Mouse (Mus musculus): Measurements from ENCODE around the gene U2af2. TPM values are rescaled to one million over a fixed set of nuclear protein-coding genes. Genes with fewer than 3 reads are reported as not detected.

Gene U2af2
- polyA plus RNA-seq, 1 experiment from 2014 or later = 105 TPM

- WGBS = 42% methylated on average over 11 of the region's 11 CpGs
- Histone ChIP-seq H3K4me2 (ENCODE audit: low read depth, low read length) (peak overlapping the region; percentile 86), H3K4me1 (ENCODE audit: control insufficient read depth, insufficient read depth, low read length) (peaks cover 27% of the 10 kb centered on the region), H3K9ac (ENCODE audit: low read depth, low read length) (peak overlapping the region; percentile 84; the same call in 1 of the 2 replicates), H3K27ac (replicated peaks; ENCODE audit: low read depth, low read length) (no peak overlapping the region), H3K9me3 (ENCODE audit: control insufficient read depth, low read length) (no peaks in the 10 kb centered on the region), H3K27me3 (replicated peaks; ENCODE audit: control insufficient read depth, insufficient read depth, low read length) (peaks cover 32% of the 10 kb centered on the region), H3K36me3 (ENCODE audit: control insufficient read depth, insufficient read depth, low read length) (no peaks in the 10 kb centered on the region), H3K4me3 (ENCODE audit: low read depth, low read length) (peak overlapping the region; percentile 66)
- ATAC-seq (ENCODE audit: low read depth) = no peak
- DNase-seq (ENCODE audit: low spot score) = no peak
Measured at GRCm38 (mm10) chr7:5057804-5058203, 4.1 kb upstream of the U2af2 start.

GRCm38 (mm10) chr7:5058631-5059030 lies 3.3 kb upstream of the U2af2 start:
- no peak overlapping the region for H3K4me3 ChIP-seq (ENCODE audit: low read depth, low read length)
- WGBS = 89% methylated on average over 1 of the region's 1 CpGs

GRCm38 (mm10) chr7:5059421-5059820 lies 2.5 kb upstream of the U2af2 start:
- Histone ChIP-seq H3K36me3 (ENCODE audit: control insufficient read depth, insufficient read depth, low read length) (no peaks in the 10 kb centered on the region), H3K9ac (ENCODE audit: low read depth, low read length) (no peak overlapping the region), H3K27ac (replicated peaks; ENCODE audit: low read depth, low read length) (peak overlapping the region; percentile 100; the same call in 1 of the 2 replicates), H3K4me3 (ENCODE audit: low read depth, low read length) (no peak overlapping the region), H3K27me3 (replicated peaks; ENCODE audit: control insufficient read depth, insufficient read depth, low read length) (peaks cover 16% of the 10 kb centered on the region), H3K9me3 (ENCODE audit: control insufficient read depth, low read length) (no peaks in the 10 kb centered on the region), H3K4me1 (ENCODE audit: control insufficient read depth, insufficient read depth, low read length) (peaks cover 20% of the 10 kb centered on the region), H3K4me2 (ENCODE audit: low read depth, low read length) (peak overlapping the region; percentile 58)
- no peak for ATAC-seq (ENCODE audit: low read depth)
- WGBS = 88% methylated on average over 12 of the region's 12 CpGs
- no peak for DNase-seq (ENCODE audit: low spot score)

More at GRCm38 (mm10) chr7:5058631-5059030, 3.3 kb upstream of the U2af2 start:
- Histone ChIP-seq H3K36me3 (ENCODE audit: control insufficient read depth, insufficient read depth, low read length) (no peaks in the 10 kb centered on the region), H3K9me3 (ENCODE audit: control insufficient read depth, low read length) (no peaks in the 10 kb centered on the region), H3K27me3 (replicated peaks; ENCODE audit: control insufficient read depth, insufficient read depth, low read length) (peaks cover 24% of the 10 kb centered on the region), H3K4me1 (ENCODE audit: control insufficient read depth, insufficient read depth, low read length) (peaks cover 19% of the 10 kb centered on the region), H3K9ac (ENCODE audit: low read depth, low read length) (no peak overlapping the region), H3K27ac (replicated peaks; ENCODE audit: low read depth, low read length) (no peak overlapping the region), H3K4me2 (ENCODE audit: low read depth, low read length) (no peak overlapping the region)
- DNase-seq (ENCODE audit: low spot score) = no peak
- ATAC-seq (ENCODE audit: low read depth) = no peak

GRCm38 (mm10) chr7:5060239-5060731 lies 1.7 kb upstream of the U2af2 start:
- Histone ChIP-seq H3K4me1 (ENCODE audit: control insufficient read depth, insufficient read depth, low read length) (peaks cover 21% of the 10 kb centered on the region), H3K27me3 (replicated peaks; ENCODE audit: control insufficient read depth, insufficient read depth, low read length) (peaks cover 8% of the 10 kb centered on the region)
- ATAC-seq (ENCODE audit: low read depth) = no peak; the same call in 1 of the 2 replicates

GRCm38 (mm10) chr7:5060944-5061773 lies 784 bp upstream of the U2af2 start:
- under 1% methylated on average over 55 of the region's 60 CpGs for WGBS

More at GRCm38 (mm10) chr7:5060239-5060731, 1.7 kb upstream of the U2af2 start:
- Histone ChIP-seq H3K9ac (ENCODE audit: low read depth, low read length) (peak overlapping the region; percentile 96), H3K4me2 (ENCODE audit: low read depth, low read length) (peak overlapping the region; percentile 58), H3K27ac (replicated peaks; ENCODE audit: low read depth, low read length) (peak overlapping the region; percentile 100), H3K36me3 (ENCODE audit: control insufficient read depth, insufficient read depth, low read length) (no peaks in the 10 kb centered on the region), H3K9me3 (ENCODE audit: control insufficient read depth, low read length) (no peaks in the 10 kb centered on the region), H3K4me3 (ENCODE audit: low read depth, low read length) (peak overlapping the region; percentile 64)
- WGBS = 4% methylated on average over 27 of the region's 27 CpGs
- peak; percentile 94 for DNase-seq (ENCODE audit: low spot score)

GRCm38 (mm10) chr7:5062360-5063001 lies 538 bp downstream of the U2af2 start:
- H3K27ac ChIP-seq (replicated peaks; ENCODE audit: low read depth, low read length) = peak overlapping the region; percentile 100
- H3K4me1 ChIP-seq (ENCODE audit: control insufficient read depth, insufficient read depth, low read length) = peaks cover 17% of the 10 kb centered on the region
- DNase-seq (ENCODE audit: low spot score) = peak; percentile 92
- peaks cover 12% of the 10 kb centered on the region; the same call in 1 of the 2 replicates for H3K36me3 ChIP-seq (ENCODE audit: control insufficient read depth, insufficient read depth, low read length)
- H3K4me3 ChIP-seq (ENCODE audit: low read depth, low read length) = peak overlapping the region; percentile 64
- under 1% methylated on average over 39 of the region's 51 CpGs for WGBS
- peak; percentile 34 for ATAC-seq (ENCODE audit: low read depth)
- no peaks in the 10 kb centered on the region for H3K27me3 ChIP-seq (replicated peaks; ENCODE audit: control insufficient read depth, insufficient read depth, low read length)
- peak overlapping the region; percentile 58 for H3K4me2 ChIP-seq (ENCODE audit: low read depth, low read length)
- H3K9ac ChIP-seq (ENCODE audit: low read depth, low read length) = peak overlapping the region; percentile 96
- no peaks in the 10 kb centered on the region for H3K9me3 ChIP-seq (ENCODE audit: control insufficient read depth, low read length)

More at GRCm38 (mm10) chr7:5060944-5061773, 784 bp upstream of the U2af2 start:
- no peaks in the 10 kb centered on the region for H3K9me3 ChIP-seq (ENCODE audit: control insufficient read depth, low read length)
- peak overlapping the region; percentile 64 for H3K4me3 ChIP-seq (ENCODE audit: low read depth, low read length)
- H3K4me2 ChIP-seq (ENCODE audit: low read depth, low read length) = peak overlapping the region; percentile 58
- peak overlapping the region; percentile 96 for H3K9ac ChIP-seq (ENCODE audit: low read depth, low read length)
- peak overlapping the region; percentile 100 for H3K27ac ChIP-seq (replicated peaks; ENCODE audit: low read depth, low read length)
- no peaks in the 10 kb centered on the region for H3K27me3 ChIP-seq (replicated peaks; ENCODE audit: control insufficient read depth, insufficient read depth, low read length)
- peaks cover 17% of the 10 kb centered on the region for H3K4me1 ChIP-seq (ENCODE audit: control insufficient read depth, insufficient read depth, low read length)
- peaks cover 2% of the 10 kb centered on the region; the same call in 1 of the 2 replicates for H3K36me3 ChIP-seq (ENCODE audit: control insufficient read depth, insufficient read depth, low read length)
- DNase-seq (ENCODE audit: low spot score) (peak; percentile 99), ATAC-seq (ENCODE audit: low read depth) (peak; percentile 92)

- H3K4me3 ChIP-seq (ENCODE audit: low read depth, low read length) = no peak overlapping the region
- no peaks in the 10 kb centered on the region for H3K27me3 ChIP-seq (replicated peaks; ENCODE audit: control insufficient read depth, insufficient read depth, low read length)
- no peaks in the 10 kb centered on the region for H3K9me3 ChIP-seq (ENCODE audit: control insufficient read depth, low read length)
- peaks cover 14% of the 10 kb centered on the region for H3K4me1 ChIP-seq (ENCODE audit: control insufficient read depth, insufficient read depth, low read length)
- WGBS = 95% methylated on average over 6 of the region's 6 CpGs
- H3K27ac ChIP-seq (replicated peaks; ENCODE audit: low read depth, low read length) = no peak overlapping the region
- DNase-seq (ENCODE audit: low spot score) (no peak), ATAC-seq (ENCODE audit: low read depth) (no peak)
- H3K4me2 ChIP-seq (ENCODE audit: low read depth, low read length) = no peak overlapping the region
- no peak overlapping the region for H3K9ac ChIP-seq (ENCODE audit: low read depth, low read length)
- peaks cover 36% of the 10 kb centered on the region for H3K36me3 ChIP-seq (ENCODE audit: control insufficient read depth, insufficient read depth, low read length)
Measured at GRCm38 (mm10) chr7:5064886-5065285, 2.9 kb downstream of the U2af2 start.

- ATAC-seq (ENCODE audit: low read depth) (no peak), DNase-seq (ENCODE audit: low spot score) (no peak)
- 83% methylated on average over 1 of the region's 1 CpGs for WGBS
- Histone ChIP-seq H3K4me3 (ENCODE audit: low read depth, low read length) (no peak overlapping the region), H3K36me3 (ENCODE audit: control insufficient read depth, insufficient read depth, low read length) (peaks cover 95% of the 10 kb centered on the region), H3K27ac (replicated peaks; ENCODE audit: low read depth, low read length) (no peak overlapping the region), H3K4me2 (ENCODE audit: low read depth, low read length) (no peak overlapping the region), H3K4me1 (ENCODE audit: control insufficient read depth, insufficient read depth, low read length) (no peaks in the 10 kb centered on the region), H3K27me3 (replicated peaks; ENCODE audit: control insufficient read depth, insufficient read depth, low read length) (no peaks in the 10 kb centered on the region), H3K9me3 (ENCODE audit: control insufficient read depth, low read length) (no peaks in the 10 kb centered on the region), H3K9ac (ENCODE audit: low read depth, low read length) (no peak overlapping the region)
Measured at GRCm38 (mm10) chr7:5073586-5073985, 11.6 kb downstream of the U2af2 start.
